Mouse (Mus musculus): ENCODE data around the gene Hoxa3. TPM values are rescaled to one million over a fixed set of nuclear protein-coding genes. Genes with fewer than 3 reads are reported as not detected.

Gene Hoxa3
- polyA plus RNA-seq, 1 experiment = not detected

- Histone ChIP-seq H3K9me3 (ENCODE audit: control insufficient read depth, low read length) (peaks cover 3% of the 10 kb centered on the region; the same call in 1 of the 2 replicates), H3K4me3 (replicated peaks) (no peak overlapping the region), H3K36me3 (ENCODE audit: control insufficient read depth) (no peaks in the 10 kb centered on the region), H3K4me1 (ENCODE audit: control insufficient read depth) (peaks cover 4% of the 10 kb centered on the region), H3K27me3 (ENCODE audit: control insufficient read depth) (peaks cover 99% of the 10 kb centered on the region)
- TF ChIP-seq GATA1 (IDR thresholded peaks at IDR 0.05; ENCODE audit: low read length) (no peak), TAL1 (IDR thresholded peaks at IDR 0.05; ENCODE audit: low read length) (no peak)
Observed at GRCm38 (mm10) chr6:52189172-52189591, 24.0 kb downstream of the Hoxa3 start.

DNA sequence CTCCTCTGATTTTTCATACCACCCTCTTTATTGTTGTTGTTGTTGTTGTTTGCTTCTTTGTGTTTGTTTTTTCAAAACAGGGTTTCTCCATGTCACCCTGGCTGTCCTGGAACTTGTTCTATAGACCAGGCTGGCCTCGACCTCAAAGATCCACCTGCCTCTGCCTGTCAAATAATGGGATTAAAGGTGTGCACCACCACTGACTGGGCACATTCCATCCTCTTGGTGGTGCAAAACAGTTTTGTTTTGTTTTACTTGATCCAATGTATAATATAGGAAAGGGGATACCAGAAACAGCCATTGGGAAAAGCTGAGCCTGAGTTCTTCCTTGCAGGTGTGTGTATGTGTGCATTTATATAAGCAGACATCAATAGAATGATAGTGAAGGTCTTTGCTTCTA, 26.6 kb downstream of the Hoxa3 start:
- no peaks in the 10 kb centered on the region for H3K9me3 ChIP-seq (ENCODE audit: control insufficient read depth, low read length)
- H3K27me3 ChIP-seq (ENCODE audit: control insufficient read depth) = peaks cover 88% of the 10 kb centered on the region
- TF ChIP-seq TAL1 (IDR thresholded peaks at IDR 0.05; ENCODE audit: low read length) (no peak), GATA1 (IDR thresholded peaks at IDR 0.05; ENCODE audit: low read length) (no peak)
- no peak overlapping the region for H3K4me3 ChIP-seq (replicated peaks)
- no peaks in the 10 kb centered on the region for H3K4me1 ChIP-seq (ENCODE audit: control insufficient read depth)
- H3K36me3 ChIP-seq (ENCODE audit: control insufficient read depth) = no peaks in the 10 kb centered on the region

GRCm38 (mm10) chr6:52185834-52186233, 27.3 kb downstream of the Hoxa3 start:
- no peaks in the 10 kb centered on the region for H3K4me1 ChIP-seq (ENCODE audit: control insufficient read depth)
- no peak overlapping the region for H3K4me3 ChIP-seq (replicated peaks)
- H3K27me3 ChIP-seq (ENCODE audit: control insufficient read depth) = peaks cover 87% of the 10 kb centered on the region
- H3K36me3 ChIP-seq (ENCODE audit: control insufficient read depth) = no peaks in the 10 kb centered on the region
- no peak for TF ChIP-seq TAL1 (IDR thresholded peaks at IDR 0.05; ENCODE audit: low read length)
- no peak for TF ChIP-seq GATA1 (IDR thresholded peaks at IDR 0.05; ENCODE audit: low read length)
- H3K9me3 ChIP-seq (ENCODE audit: control insufficient read depth, low read length) = no peaks in the 10 kb centered on the region

- no peaks in the 10 kb centered on the region for H3K4me1 ChIP-seq (ENCODE audit: control insufficient read depth)
- H3K4me3 ChIP-seq (replicated peaks) = no peak overlapping the region
- peaks cover 87% of the 10 kb centered on the region for H3K27me3 ChIP-seq (ENCODE audit: control insufficient read depth)
- H3K9me3 ChIP-seq (ENCODE audit: control insufficient read depth, low read length) = no peaks in the 10 kb centered on the region
- H3K36me3 ChIP-seq (ENCODE audit: control insufficient read depth) = no peaks in the 10 kb centered on the region
- TF ChIP-seq GATA1 (IDR thresholded peaks at IDR 0.05; ENCODE audit: low read length) = no peak
- TF ChIP-seq TAL1 (IDR thresholded peaks at IDR 0.05; ENCODE audit: low read length) = no peak
Observed at GRCm38 (mm10) chr6:52185222-52185621, 27.9 kb downstream of the Hoxa3 start.

- Histone ChIP-seq H3K4me3 (replicated peaks) (no peak overlapping the region), H3K27me3 (ENCODE audit: control insufficient read depth) (peaks cover 87% of the 10 kb centered on the region), H3K9me3 (ENCODE audit: control insufficient read depth, low read length) (no peaks in the 10 kb centered on the region), H3K4me1 (ENCODE audit: control insufficient read depth) (no peaks in the 10 kb centered on the region), H3K36me3 (ENCODE audit: control insufficient read depth) (no peaks in the 10 kb centered on the region)
- no peak for TF ChIP-seq TAL1 (IDR thresholded peaks at IDR 0.05; ENCODE audit: low read length)
- TF ChIP-seq GATA1 (IDR thresholded peaks at IDR 0.05; ENCODE audit: low read length) = no peak
Observed at GRCm38 (mm10) chr6:52184668-52185067, 28.5 kb downstream of the Hoxa3 start.

DNA sequence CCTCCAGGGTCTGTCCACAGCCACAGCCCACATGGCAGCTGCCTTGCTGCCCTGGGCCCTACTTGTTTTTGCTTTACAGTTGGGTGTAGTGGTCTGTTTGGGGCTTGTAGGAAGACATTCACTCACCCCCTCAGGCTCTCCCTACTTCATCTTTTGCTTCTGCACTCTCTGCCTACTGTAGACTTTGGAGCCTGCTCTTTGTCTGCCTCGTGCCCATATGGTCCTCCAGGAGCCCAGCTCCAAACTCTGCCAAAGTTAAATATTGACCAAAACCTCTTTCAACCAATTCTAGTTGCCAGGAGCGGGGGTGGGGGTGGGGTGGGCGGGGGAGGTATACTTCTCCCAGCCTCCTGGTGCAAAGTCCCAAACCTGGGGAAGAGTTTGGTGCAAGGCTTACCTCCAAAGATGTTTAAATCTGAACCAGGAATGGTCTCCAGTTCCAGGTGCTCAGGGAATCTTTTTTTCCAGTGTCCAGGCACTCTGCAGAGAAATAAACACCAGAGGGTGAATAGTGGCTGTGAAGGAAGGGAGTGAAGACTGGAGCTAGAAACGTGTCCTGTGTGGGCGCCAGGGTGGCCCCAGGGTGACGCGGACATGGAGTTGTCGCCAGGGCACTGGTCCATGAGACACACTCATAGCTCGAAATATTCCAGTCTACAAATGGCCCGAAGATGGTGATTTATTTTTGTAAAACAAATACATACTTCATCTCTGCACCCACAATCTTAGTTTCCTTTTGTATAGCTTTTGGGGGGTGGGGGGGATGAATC, 29.6 kb downstream of the Hoxa3 start:
- TF ChIP-seq TAL1 (IDR thresholded peaks at IDR 0.05; ENCODE audit: low read length) (no peak), GATA1 (IDR thresholded peaks at IDR 0.05; ENCODE audit: low read length) (no peak)
- no peaks in the 10 kb centered on the region for H3K9me3 ChIP-seq (ENCODE audit: control insufficient read depth, low read length)
- no peaks in the 10 kb centered on the region for H3K36me3 ChIP-seq (ENCODE audit: control insufficient read depth)
- H3K4me3 ChIP-seq (replicated peaks) = no peak overlapping the region
- peaks cover 87% of the 10 kb centered on the region for H3K27me3 ChIP-seq (ENCODE audit: control insufficient read depth)
- no peaks in the 10 kb centered on the region for H3K4me1 ChIP-seq (ENCODE audit: control insufficient read depth)

DNA sequence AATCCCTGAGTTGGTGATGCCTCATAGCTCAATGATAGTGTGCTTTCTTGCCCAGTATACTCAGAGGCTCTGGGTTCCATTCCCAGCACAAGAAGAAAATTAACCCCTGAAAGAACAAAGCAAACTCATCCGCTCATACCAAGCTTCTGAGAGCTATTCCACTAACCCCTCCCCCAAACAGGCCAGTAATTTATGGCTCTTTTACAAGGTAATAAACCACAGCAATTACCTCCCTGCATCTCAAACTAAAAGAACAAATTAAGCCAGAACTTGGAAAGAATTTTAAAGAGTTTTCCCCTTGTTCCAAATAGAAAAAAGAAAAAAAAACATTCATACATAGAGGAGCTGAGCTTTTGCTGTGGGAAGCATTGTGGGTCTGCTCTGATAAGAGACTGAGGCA, 30.3 kb downstream of the Hoxa3 start:
- no peaks in the 10 kb centered on the region for H3K4me1 ChIP-seq (ENCODE audit: control insufficient read depth)
- TF ChIP-seq TAL1 (IDR thresholded peaks at IDR 0.05; ENCODE audit: low read length) = no peak
- no peak for TF ChIP-seq GATA1 (IDR thresholded peaks at IDR 0.05; ENCODE audit: low read length)
- H3K4me3 ChIP-seq (replicated peaks) = no peak overlapping the region
- no peaks in the 10 kb centered on the region for H3K9me3 ChIP-seq (ENCODE audit: control insufficient read depth, low read length)
- no peaks in the 10 kb centered on the region for H3K36me3 ChIP-seq (ENCODE audit: control insufficient read depth)
- H3K27me3 ChIP-seq (ENCODE audit: control insufficient read depth) = peaks cover 87% of the 10 kb centered on the region

- Histone ChIP-seq H3K36me3 (ENCODE audit: control insufficient read depth) (no peaks in the 10 kb centered on the region), H3K27me3 (ENCODE audit: control insufficient read depth) (peaks cover 87% of the 10 kb centered on the region), H3K9me3 (ENCODE audit: control insufficient read depth, low read length) (peaks cover 2% of the 10 kb centered on the region; the same call in 1 of the 2 replicates), H3K4me3 (replicated peaks) (no peak overlapping the region), H3K4me1 (ENCODE audit: control insufficient read depth) (no peaks in the 10 kb centered on the region)
- no peak for TF ChIP-seq TAL1 (IDR thresholded peaks at IDR 0.05; ENCODE audit: low read length)
- no peak for TF ChIP-seq GATA1 (IDR thresholded peaks at IDR 0.05; ENCODE audit: low read length)
Observed at GRCm38 (mm10) chr6:52182030-52182429, 31.1 kb downstream of the Hoxa3 start.

- Histone ChIP-seq H3K36me3 (ENCODE audit: control insufficient read depth) (no peaks in the 10 kb centered on the region), H3K27me3 (ENCODE audit: control insufficient read depth) (peaks cover 87% of the 10 kb centered on the region), H3K4me1 (ENCODE audit: control insufficient read depth) (no peaks in the 10 kb centered on the region), H3K9me3 (ENCODE audit: control insufficient read depth, low read length) (peaks cover 2% of the 10 kb centered on the region; the same call in 1 of the 2 replicates), H3K4me3 (replicated peaks) (no peak overlapping the region)
- TF ChIP-seq TAL1 (IDR thresholded peaks at IDR 0.05; ENCODE audit: low read length) (no peak), GATA1 (IDR thresholded peaks at IDR 0.05; ENCODE audit: low read length) (no peak)
Observed at GRCm38 (mm10) chr6:52180726-52181125, 32.4 kb downstream of the Hoxa3 start.

Data from erythroblast, embryonic 14.5 days (primary cell).